Mouse (Mus musculus) common myeloid progenitor, adult 5-6 weeks (primary cell): ENCODE results near the gene Trem3. TPM values are rescaled to one million over a fixed set of nuclear protein-coding genes. Genes with fewer than 3 reads are reported as not detected.

ENCODE experiments used
- ATAC-seq: replicated peaks from 2 replicates; pipeline ENCODE4 v1.8.0; 2016; ENCODE audit warnings: low read depth, mild to moderate bottlenecking, moderate TSS enrichment, inconsistent platforms; ENCODE audit not compliant: poor library complexity, severe bottlenecking
- total RNA-seq: library from RNA; stranded (forward); fragments of 200-1000, 187-1606 nt; gene quantifications from 2 replicates; pipeline ENCODE4 v1.2.3, GENCODE M21; 2017

Gene Trem3
- total RNA-seq: 2.9 and 4.5 TPM in 2 replicates

DNA sequence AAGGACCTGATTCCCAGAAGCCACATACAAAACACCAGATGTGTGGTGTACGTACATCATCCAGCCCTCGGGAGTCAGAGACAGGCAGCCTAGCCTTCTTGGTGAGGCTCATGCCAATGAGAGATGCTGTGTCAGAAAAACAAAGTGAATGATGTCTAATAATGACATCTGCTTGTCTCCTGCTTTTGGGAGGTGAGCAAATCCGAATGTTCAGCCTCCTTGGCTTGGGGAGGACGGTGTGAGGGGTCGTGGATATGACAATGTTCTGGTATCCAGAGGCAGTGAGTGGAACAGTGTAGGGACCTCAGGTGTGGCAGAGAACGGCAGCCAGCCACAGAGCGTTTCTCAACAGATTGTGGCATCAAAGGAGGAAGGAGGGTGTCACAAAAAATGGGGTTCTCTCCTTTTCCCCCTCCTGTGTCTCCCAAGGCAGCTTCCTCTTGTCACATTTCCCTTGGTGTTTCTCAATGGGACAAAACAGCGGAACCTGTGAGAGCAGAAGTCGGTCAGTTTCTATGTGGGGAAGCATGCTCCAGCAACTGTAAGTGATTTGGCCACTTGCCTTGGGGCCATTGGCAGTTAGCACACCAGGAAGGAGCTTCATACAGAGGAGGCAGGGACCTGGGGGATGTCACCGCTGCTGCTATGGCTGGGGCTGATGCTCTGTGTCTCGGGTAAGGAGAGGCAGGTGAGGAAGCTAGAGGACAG, at the start of gene Trem3:
Gene Trem3, plus strand, starts transcription at position 557 of the 708 bp plus-strand sequence.
- peak; percentile 81 for ATAC-seq

DNA sequence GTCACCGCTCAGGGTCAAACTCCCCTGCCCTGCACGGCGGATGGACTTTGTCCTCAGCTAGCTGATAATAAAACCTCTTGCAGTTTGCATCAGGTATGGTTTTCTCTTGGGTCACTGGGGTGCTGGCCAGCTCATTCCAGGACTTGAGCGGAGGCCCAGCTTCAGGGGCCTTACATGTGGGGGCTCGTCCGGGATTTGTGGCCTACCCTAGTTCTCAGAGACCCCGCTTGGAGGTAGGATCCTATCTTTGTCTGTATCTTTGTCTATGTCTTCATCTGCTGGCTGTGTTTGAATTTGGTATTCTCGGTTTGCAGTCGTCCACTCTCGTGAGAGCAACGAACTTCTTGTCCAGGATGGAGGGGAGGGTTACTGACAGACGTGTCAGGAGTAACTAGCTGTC, 44.5 kb upstream of the Trem3 start:
- no peak for ATAC-seq

DNA sequence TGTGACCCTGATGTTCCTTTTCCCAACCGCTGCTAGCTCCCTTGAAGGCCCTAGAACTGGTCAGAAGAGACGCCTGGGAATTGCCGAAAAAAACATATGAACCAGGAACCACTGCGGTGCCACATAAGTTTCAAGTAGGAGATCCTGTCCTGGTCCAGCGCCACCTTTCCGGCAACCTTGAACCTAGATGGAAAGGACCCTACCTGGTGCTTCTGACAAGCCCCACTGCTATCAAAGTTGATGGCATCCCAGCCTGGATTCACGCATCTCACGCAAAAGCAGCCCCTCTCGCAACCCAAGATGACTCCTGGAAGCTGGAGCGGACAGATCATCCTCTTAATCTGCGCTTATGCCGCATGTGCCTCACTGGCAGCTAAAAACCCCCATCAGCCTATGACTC, 35.0 kb upstream of the Trem3 start:
- ATAC-seq: no peak

DNA sequence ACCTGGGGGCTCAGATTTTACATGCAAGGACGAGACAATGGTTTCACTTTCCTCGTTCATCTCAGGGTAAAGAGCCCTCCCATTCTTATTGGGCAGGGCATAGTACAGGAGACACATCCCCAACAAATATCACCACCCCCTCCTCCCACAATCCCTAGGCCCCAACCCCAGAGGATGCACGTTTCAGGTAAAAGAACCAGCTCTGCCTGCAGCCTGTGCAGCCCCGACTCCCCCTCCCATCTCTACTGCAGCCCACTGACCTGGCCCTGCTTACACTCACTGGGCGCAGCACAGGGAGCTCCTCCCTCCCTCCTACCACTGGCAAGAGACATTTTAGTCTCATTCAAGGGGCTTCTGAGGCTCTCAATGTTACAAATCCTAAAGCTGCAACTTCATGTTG, 34.1 kb upstream of the Trem3 start:
- ATAC-seq: no peak

DNA sequence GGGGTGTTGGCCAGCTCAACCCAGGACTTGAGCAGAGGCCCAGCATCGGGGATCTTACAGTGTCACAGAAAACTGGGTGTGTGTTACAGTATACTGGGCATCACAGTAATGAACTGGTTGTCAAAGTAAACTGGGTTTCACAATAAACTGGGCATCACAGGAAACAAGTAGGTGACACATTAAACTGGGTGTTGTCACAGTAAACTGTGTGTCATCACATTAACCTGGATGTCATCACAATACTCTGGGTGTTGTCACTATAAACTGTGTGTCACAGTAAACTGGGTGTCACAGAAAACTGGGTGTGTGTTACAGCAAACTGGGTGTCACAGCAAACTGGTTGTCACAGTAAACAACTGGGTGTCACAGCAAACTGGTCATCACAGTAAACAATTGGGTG, 32.1 kb upstream of the Trem3 start:
- ATAC-seq: no peak

DNA sequence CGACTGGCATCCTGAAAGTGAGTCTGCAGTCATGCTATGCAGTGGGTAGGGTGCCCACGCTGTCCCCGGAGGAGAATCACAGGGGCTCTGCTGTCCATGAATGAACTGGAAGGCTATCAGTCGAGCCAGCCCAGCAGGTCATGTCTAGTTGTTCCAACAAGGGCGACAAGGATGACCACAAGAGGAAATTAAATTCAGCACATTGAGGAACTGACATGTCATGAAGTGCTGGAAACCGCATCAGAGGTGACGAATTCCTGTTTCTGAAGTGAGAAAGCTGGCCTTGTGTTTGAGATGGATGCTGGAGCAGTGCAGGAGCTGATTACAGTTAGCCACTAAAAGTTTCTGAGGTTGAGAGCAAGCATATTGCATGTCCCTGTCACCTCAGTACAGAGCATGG, 16.9 kb upstream of the Trem3 start:
- ATAC-seq: peak; percentile 83

DNA sequence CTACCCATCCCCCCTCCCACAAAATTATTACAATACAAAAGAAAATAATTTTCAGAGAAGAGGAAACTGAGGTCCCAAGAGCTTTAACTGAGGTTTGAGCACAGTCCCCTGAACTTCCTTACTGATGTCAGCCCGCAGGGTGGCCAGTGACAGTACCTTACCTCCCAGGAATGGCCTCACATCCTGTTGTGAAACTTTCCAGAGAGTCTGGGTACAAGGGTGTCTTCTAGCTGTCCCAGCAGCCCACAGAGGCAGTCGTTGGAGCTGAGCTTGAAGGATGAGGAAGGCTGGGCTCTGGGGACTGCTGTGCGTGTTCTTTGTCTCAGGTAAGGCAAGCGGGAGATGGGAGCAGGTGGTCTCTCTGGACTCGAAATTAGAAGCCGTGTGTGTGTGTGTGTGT, 15.1 kb upstream of the Trem3 start, which contains the start of gene Trem1:
Gene Trem1, plus strand, starts transcription at position 251 of the 400 bp plus-strand sequence.
- peak; percentile 83 for ATAC-seq

DNA sequence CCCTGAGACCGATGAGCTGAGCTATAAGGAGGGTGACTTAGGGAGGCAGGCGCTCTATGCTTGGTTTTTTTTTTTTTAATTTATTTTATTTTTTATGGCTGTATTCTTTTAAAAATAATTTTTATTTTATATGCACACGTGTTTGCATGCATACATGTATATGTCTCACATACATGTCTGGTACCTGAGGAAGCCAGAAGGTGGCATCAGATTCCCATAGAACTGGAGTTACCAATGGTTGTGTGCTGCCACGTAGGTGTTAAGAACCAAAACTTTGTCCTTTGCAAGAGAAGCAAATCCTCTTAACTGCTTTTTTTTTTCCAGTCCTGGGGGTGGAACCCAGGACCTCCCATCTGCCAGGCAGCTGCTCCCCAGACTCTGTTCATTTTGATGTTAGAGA, 13.8 kb upstream of the Trem3 start:
- no peak for ATAC-seq

DNA sequence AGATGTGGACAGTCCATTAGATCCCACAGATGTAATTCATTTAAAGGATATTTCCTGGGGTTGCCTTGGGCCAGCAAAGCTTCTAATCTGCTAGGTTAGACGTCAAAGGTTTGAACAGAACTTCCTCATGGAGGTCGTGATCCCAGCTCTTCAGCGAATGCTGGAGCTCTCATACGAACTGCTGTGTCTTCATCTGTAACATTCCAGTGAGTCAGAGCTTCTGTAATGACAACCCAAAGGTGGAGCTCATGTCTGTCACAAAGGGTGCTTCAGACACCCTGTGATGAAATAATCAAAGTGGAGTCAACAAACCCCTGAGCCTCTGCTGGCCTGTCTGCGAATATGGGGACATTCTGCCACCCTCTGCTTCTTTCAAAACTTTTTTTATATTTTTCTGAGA, 13.0 kb upstream of the Trem3 start:
- ATAC-seq: no peak

DNA sequence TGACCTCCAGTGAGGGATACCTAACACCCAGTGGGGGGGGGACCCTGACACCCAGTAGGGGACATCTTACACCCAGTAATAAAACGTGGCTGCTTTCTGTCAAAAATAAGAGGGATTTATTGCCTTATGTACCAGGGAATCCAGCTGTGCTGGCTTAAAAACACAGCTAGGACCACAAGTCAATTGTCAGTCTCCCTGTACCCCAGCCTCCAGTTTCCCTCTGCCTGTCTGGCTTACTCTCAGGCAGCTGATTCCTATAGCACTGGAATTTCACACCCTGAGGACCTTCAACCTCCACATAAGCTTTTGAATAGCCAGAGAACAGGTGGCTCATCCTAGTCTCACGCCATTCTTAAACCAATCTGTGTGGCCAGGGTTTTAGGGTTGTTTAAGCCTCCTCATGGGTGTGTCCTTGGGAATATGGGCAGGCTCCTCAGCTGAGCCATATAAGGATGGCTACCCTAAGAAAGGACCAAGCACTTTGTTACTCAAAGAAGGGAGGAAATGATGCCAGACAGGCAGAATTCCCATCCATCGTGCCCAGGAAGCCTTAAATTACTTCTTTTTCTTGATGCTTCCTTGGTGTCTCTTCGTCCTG, 11.7 kb upstream of the Trem3 start:
- no peak for ATAC-seq

DNA sequence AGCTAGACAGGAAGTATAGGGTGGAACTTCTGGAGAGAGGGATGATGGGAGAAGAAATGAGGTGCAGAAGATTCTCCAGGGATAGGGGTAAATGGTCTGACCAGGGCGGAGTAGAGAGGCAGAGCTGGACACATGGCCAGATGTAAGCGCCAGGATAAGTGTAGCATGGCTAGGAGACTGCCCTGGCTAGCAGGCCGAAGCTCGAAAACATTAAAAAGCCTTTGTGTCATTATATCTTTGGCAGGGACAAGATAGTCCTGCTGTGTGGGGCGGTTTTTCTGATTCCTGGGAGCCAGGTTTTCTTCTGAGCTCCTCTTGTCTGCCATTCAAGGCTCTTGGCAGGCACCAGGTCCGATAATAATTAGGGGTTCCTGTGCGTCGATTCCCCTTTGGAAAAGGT, 10.0 kb upstream of the Trem3 start:
- ATAC-seq: no peak

DNA sequence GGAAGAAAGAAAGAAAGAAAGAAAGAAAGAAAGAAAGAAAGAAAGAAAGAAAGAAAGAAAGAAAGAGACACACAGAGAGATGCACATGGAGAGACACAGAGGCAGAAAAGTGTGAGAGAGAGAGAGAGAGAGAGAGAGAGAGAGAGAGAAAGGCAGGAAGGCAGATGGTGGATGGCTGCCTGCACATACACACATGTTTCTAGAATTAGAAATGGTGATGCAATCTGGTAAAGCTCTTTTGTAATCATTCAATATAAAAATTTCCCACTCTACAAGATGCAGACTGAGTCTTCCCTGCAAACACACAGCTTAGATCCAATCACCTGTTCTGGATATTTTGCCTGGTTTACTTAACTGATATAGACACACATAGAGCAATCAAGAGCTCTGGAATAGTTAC, 1.5 kb downstream of the Trem3 start:
- no peak for ATAC-seq

DNA sequence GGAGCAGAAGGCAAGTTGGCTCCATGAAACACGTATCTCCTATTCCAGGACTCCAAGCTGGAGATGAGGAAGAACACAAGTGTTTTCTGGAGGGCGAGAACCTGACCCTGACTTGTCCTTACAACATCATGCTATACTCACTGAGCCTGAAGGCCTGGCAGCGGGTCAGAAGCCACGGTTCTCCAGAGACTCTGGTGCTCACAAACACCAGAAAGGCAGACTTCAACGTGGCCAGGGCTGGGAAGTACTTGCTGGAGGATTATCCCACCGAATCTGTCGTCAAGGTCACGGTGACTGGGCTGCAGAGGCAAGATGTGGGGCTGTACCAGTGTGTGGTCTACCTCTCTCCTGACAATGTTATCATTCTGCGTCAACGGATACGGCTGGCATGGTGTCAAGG, 1.9 kb downstream of the Trem3 start:
- no peak for ATAC-seq

DNA sequence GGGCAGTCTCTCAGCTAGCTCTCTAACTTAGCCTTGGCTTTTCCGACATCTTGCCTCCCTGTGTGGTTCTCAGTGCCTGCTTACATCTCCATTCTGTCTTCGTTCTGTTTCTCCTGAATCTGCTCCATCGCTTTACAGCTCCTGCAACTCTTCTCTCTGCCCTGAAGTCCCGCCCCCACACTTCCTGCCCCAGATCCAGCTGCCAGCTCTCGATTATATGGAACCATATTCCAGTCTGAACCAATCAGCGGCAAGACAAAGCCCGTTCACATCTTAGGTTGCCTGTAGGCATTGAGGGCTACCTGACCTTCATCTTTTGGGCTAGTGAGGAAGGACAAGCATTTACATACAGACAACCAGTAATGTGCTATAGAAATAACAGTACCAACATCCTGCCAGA, 3.1 kb downstream of the Trem3 start:
- ATAC-seq: no peak

DNA sequence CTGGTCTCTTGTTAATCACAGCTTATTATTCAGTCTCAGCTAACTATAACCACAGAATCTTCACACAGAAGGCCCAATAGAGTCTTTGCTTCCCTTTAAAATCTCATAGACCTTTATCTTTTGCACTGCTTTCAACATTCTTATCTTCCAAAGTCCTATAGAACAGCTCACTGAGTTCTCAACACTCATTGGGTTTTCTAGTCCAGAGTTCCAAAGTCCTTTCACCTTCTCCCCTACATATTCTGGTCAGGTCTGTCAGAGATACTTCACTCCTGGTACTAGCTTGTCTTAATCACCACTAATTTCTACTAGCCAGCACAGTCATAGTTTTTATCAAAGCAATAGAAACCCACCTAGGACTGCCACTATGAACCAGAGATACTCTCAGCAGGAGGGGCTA, 9.0 kb downstream of the Trem3 start:
- no peak for ATAC-seq

DNA sequence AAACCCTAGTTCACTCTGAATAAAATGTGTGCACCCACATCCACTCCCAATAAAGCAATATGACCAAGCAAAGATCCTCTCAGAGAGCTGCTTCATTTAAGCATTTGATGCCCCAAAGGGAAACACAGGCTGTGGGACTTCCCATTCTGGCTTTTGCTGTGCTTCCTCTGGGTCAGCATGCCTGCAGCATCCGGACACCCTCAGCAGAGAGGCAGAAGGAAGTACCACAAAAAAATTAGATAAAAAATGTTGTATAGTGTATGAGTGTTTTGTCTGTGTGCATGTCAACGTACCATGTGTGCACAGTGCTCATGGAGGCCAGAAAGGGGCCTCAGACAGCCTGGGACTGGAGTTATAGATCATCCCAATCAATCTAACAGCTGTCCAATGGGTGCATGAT, 14.3 kb downstream of the Trem3 start:
- ATAC-seq: 0 out of 2 replicates have a peak, but pooled peaks have one; percentile 47

DNA sequence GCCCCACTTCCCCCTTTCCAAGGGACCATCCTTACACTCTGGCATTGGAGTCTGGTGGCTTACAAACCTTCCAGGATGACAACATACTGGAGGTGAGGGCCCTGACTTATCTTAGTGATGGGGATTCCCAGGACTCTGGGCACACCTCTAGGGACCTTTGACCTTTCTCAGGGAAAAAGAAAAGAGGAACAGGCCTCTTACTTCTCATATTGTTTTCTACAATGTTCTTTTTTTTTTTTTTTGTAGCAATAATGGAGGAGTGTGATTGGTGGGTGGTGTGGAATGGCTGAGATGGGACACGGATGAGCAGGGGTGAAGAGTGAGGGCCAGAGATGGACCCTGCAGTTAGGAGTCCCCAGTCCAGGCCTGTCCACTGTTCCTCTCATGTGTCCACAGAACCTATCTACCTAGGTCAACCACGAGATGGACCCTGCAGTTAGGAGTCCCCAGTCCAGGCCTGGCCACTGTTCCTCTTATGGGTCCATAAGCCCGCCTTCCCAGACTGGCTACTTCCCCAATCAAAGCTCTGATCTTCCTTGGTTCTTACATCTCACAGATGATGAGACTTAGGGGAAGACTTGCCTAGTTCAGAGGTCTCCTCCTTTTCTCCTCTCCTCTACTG, 16.3 kb downstream of the Trem3 start, which contains the start of gene Treml4:
Gene Treml4, plus strand, starts transcription at position 555 of the 622 bp plus-strand sequence.
- peak; percentile 35 for ATAC-seq

DNA sequence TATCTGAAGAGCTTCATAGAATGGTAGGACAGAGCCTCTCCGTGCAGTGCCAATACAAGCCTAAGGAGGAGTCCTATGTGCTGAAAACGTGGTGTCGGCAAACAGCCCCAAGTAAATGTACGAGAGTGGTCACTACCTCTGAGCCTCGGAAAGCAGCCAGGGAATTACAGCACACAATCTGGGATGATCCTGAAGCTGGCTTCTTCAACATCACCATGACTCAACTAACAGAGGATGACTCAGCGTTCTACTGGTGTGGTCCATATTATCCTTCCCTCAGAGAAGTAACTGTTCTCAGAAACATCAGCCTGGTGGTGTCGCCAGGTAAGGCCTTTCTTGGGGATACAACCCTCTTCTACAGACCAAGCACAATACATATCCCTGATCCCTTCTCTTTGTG, 17.1 kb downstream of the Trem3 start:
- ATAC-seq: no peak

DNA sequence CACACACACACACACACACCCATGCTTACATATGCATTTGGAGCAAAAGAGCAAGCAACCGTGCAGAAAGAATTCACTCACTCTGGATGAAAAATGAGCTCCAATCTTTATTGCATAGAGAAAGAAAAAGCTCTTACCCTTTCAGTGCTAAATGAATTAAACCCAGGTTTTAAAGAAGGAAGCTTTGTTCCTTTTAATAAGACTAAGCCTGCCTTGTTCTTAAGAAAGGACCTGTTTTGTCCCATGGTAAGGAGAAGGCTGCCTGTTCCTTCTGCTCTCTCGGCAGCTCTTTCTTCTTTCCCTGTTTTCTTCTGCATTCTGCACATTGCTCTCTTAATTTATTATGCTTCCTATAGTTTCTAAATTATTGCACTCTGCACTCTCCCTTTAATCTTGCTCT, 18.6 kb downstream of the Trem3 start:
- no peak for ATAC-seq

DNA sequence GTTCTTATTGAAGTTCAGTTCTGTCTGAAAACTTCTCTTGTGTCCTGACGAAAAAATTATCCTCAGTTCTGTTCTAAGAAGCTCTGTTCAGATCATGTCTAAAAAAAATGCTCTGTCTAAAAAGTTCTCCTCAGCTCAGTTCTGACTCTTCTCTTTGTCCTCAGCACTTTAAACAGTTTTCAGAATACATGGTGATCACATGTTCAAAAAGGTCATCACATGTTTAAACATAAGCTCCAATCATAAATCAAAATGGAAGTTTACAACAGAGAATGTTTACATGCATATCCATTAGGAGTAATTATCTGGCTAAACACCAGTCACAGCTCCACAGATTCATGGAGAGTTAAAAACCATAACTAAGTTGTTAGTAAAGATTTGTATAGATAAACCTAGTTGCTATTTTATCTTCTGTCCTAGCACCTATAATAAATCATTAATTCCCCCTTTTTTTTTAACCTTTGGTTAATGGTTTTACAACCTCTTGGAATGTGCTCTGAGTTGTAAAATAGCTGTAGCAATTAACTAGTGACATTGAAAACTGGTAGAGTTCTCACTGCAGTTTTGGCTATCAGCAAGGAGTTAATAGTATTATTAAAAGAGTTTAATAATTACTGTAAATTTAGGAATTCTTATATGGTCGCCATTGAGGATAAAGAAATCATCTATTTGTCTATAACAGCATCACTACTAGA, 19.2 kb downstream of the Trem3 start:
- ATAC-seq: no peak

DNA sequence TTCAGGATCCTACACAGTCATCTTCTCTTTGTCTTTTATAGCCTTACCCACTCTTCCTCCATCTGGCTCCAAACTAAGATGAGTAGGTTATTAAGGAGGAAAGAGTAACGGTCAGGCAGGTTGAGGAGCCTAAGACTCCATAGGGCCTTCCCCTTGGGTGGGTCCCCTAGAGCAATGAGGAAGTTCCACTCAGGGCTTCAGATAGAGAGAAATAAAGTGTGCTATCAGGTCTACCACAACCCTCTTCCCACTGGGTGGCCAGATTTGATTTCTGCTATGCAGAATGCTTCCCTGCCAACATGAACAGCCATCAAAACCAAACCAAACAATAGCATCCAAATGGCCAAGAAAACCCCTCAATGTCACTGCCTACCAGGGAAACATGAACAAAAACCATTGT, 20.0 kb downstream of the Trem3 start:
- peak; percentile 74 for ATAC-seq
